Mouse (Mus musculus): ENCODE results near the gene Dock8. TPM values are rescaled to one million over a fixed set of nuclear protein-coding genes. Genes with fewer than 3 reads are reported as not detected.

Dock8 gene
- total RNA-seq (2014; fragmentation: Nextera tagmentation), result 100 and 126 TPM in 2 replicates
- 46.1 and 58.8 TPM in 2 replicates for total RNA-seq (2017)

GRCm38 (mm10) chr19:24999201-24999886, at the start of gene Dock8:
Gene Dock8, plus strand, starts transcription at chr19:24999534.
- peak; percentile 48 for ATAC-seq (replicated peaks; ENCODE audit: poor library complexity, severe bottlenecking)

DNA sequence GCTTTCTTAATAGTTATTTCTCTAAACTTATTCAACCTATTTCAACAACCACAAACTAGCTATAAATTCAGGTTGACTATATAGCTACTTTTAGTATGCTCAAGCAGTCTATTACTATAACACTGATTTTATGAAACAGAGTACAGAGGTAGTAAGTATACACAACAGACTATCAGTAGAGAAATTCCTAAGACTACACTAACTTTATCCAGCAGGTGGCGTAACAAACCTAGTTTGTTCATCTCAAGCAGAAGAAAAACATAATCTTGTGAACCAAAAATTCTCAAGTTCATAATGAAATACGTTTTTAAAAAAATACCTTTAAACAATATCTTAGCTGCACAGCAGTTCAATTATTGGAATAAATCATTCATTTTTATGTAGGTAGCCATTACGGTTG, 40.8 kb upstream of the Dock8 start:
- ATAC-seq (replicated peaks; ENCODE audit: poor library complexity, severe bottlenecking), result no peak

DNA sequence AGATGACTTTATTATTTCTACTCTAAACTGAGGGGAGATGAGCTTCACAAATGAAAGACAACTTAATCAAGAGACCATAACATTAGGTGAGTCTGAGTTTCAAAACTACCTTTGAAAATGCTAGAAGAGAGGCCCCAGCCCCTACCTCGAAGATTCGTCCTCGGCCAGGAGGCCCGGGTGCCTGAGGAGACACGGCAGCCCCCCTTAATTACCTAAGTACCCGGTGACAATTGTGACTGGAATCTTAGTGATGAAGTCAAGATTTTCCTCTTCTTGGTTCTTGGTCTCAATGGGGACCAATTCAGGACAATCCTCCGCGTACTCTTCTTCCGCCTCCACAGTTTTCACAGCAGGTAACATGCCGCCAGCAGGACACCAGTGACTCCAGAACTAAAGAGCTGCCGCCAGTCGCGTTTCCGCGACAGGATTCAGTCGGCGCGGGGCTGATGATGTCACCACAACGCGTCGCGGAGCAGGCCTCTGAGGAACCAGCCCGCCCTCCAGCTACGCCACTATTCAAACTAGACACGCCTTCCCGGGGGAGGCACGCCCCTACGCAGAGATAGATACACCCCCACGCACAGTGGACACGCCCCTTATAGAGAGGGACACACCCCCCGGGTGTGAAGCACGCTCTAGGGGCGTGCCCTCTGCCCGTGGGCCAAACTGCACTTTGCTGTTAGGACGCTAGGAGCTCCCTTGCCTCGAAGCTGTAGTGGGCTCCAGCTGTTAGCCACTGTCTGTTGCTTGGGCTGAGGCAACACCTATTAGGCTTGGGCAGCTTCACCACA, 38.0 kb upstream of the Dock8 start, which contains the start of gene Cbwd1:
TSS of gene Cbwd1 (minus strand) at position 439 of the 791 bp plus-strand sequence.
- ATAC-seq (replicated peaks; ENCODE audit: poor library complexity, severe bottlenecking), result peak; percentile 99

GRCm38 (mm10) chr19:24966203-24966602, 33.1 kb upstream of the Dock8 start:
- ATAC-seq (replicated peaks; ENCODE audit: poor library complexity, severe bottlenecking), result 0 out of 2 replicates have a peak, but pooled peaks have one; percentile 15

DNA sequence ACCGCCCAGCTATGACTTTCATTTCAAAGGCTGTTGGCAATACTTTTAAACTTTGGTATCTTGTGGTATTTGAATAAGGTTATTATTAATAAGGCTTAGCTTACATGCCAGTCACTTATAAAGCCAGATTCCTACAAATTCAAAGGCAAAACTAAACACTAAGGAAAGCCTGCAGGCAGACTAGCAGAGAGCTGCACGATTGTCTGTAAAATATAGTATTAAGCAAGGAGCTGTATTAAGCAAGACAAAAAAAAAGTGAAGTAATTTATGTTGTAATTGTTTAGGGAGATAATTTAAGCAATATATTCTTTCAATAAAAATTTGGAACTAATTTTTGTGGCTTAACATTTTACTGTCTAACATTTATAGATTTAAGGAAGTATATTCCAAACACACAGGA, 32.4 kb upstream of the Dock8 start:
- ATAC-seq (replicated peaks; ENCODE audit: poor library complexity, severe bottlenecking), result peak; percentile 65

DNA sequence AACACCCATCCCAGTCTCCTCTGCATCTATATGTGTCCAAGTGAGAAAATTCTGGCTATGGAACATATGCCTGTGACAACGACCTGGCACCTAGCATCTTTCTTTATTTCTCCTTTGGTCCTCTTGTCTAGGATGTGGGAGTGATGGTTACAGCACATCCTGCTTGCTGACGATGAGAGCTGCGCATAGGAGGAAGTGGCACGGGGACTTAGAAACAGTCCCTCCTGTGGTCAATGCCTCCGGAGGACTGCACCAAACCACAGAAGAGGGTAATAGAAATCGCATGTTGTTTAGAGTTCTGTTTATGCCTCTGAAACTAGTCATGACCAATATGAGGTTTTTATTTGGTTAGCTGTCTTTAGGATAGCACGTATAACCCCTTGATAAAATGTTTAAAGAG, 28.0 kb upstream of the Dock8 start:
- peak; percentile 98 for ATAC-seq (replicated peaks; ENCODE audit: poor library complexity, severe bottlenecking)

GRCm38 (mm10) chr19:24972701-24973390, 26.5 kb upstream of the Dock8 start:
- no peak for ATAC-seq (replicated peaks; ENCODE audit: poor library complexity, severe bottlenecking)

DNA sequence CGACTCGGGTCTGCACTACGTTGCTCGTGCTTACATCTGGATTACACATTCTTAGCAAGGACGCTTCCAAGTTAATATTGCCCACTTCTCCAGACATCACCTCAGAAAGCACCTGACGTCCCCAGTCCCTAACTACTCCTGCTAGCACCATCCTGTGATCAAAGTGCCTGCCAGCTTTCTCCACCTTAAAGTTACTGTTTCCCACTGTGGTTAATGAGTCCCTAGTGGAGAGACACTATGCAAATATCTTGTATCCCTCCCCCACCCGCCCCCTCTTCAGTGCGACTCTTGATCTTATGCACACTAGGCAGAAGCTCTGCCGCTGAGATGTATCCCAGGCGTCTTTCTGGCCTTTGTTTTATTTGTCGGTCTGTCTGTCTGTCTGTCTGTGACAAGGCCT, 21.3 kb upstream of the Dock8 start:
- ATAC-seq (replicated peaks; ENCODE audit: poor library complexity, severe bottlenecking), result no peak

DNA sequence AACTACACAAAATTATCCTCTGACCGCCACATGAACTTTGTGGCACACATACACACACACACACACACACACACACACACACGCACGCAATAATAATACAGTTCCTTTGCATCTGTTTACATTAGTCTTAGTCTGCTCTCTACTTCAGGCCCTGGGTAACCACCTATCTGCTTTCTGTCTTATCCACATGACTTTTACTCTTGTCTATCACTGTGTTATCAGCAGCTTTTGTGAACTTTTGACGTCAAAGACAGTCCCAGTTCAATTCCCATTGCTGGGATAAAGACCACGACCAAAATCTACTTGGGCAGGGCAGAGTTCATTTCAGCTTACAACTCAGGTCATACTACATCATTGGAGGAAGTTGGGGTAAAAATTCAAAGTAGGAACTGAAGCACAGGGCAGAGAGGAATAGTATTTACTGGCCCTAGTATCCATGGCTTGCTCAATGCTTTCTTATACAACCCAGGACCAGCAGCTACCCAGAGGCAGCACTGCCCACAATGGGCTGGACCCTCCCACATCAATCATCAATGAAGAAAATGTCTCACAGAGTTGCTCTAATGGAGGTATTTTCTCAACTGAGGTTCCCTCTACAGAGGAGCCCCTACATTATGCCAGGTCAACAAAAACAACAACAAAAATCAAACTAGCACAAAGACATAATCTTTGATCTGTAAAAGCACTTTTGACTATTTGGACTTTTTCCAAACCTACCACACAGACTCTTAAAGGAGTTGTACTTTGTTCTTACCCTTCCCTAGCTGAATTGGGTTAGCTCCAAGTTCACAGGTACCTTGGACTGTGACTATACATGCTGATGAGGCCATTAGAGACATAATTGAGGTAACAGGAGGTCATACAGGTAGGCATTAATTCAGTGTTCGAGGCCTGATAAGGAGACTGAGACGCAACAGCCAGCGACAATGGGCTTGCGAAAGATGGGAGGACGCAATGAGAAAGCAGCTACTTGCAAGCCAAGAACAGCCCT, 20.2 kb upstream of the Dock8 start:
- peak; percentile 59 for ATAC-seq (replicated peaks; ENCODE audit: poor library complexity, severe bottlenecking)

GRCm38 (mm10) chr19:24981294-24981693, 18.0 kb upstream of the Dock8 start:
- ATAC-seq (replicated peaks; ENCODE audit: poor library complexity, severe bottlenecking), result peak; percentile 78

DNA sequence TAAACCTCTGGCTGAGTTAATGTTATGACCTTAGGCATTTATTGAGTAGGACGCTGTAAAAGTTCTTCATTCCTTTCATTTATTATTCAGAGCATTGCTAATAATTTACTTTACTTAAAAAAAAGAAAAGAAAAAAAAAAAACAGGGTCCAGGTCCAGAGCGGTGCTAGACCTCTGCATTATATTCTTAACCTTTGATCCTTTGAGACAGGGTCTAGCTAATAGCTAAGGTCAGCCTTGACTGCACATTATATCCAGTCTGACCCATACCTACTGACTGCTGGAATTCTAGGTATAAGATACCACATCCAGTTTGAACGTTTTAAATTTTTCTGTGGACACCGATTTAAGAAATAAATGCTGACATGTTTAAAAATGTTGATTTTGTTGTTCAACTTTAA, 16.3 kb upstream of the Dock8 start:
- no peak for ATAC-seq (replicated peaks; ENCODE audit: poor library complexity, severe bottlenecking)

GRCm38 (mm10) chr19:24983857-24984498, 15.4 kb upstream of the Dock8 start:
- no peak for ATAC-seq (replicated peaks; ENCODE audit: poor library complexity, severe bottlenecking)

DNA sequence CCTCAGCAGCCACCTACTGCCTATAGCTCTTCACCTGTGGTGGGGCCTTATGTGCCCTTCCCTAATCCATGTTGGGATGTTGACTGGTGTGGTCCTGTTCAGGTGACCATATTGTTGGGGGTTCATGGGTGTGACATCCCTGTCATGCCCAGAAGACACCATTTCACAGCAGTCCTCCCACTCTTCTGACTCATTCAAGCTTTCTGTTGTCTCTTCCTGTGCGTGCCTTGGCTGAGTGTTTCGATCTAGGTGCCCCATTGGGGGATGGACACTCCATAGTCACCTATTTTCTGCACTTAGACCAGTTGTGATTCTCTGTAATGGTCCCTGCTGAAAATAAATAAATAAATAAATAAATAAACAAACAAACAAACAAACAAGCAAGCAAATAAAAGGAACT, 14.3 kb upstream of the Dock8 start:
- ATAC-seq (replicated peaks; ENCODE audit: poor library complexity, severe bottlenecking), result no peak

DNA sequence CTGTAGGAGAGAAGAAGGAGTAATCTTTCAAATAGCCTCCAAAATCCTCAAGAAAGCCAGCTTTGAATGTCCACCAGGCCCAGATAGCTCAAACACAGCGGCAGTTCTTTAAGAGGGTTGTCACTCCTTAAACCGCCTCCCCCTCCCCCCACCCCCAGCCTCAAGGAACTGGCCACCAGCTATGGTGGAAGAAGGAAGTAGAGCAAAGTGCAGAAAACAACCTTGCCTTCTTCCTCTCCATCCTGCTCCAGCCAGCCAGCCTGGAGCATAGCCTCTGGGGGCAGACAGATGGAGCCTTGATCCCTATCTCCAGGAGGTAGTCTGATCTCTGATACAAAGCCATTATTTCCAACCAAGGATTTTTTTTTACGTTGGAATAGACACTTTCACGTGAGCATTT, 12.0 kb upstream of the Dock8 start:
- ATAC-seq (replicated peaks; ENCODE audit: poor library complexity, severe bottlenecking), result peak; percentile 51

DNA sequence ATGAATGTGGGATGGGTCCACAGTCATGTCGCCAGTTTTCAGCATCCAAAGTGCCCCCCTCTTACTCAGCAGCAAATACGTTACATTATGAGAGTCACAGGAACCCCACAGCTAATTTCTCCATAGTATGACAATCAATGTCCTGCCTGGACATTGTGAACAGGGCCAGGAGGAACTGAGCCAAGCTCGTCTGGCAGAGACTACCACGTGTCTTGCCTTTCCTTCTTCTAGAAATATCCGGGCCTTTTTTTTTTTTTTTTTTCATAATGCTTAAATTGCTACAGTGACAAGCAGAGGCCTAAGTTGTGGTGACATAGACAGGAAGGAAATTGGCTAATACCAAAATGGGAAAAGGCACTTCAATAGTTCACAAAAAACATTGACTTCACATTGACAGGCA, 10.5 kb upstream of the Dock8 start:
- ATAC-seq (replicated peaks; ENCODE audit: poor library complexity, severe bottlenecking), result peak; percentile 76

DNA sequence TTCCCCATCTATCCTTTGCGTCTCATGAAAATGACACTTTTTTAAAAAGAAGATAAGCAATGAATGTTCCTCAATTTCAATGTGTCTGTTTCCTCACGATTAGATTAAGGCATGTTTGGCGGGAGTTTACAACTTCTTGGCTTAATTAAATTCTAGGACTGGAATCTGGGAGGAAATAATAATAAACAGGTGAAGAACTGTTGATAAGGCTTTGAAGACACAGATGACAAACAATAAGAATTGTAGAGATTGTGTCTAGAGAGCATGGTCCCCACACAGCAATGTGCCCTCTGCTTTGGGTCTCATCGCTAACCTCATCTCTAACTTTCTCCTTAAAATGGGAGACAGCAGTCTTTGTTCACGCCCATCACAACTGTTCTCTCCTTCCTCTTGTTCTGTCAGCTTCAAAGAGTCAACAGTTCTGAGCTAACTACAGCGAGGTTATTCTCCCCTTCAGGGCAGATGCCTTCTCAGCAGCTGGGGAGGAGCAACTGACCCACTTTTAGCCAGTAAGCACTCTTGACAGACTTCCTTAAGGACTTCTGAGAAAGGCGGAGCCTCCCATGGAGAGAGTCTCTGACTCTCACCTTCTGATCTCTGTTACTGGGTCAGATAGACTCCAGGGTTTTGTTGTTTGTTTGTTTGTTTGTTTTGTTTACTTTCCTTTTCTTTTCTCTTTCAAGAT, 9.1 kb upstream of the Dock8 start:
- no peak for ATAC-seq (replicated peaks; ENCODE audit: poor library complexity, severe bottlenecking)

- no peak for ATAC-seq (replicated peaks; ENCODE audit: poor library complexity, severe bottlenecking)
Measured at GRCm38 (mm10) chr19:24993526-24993925, 5.8 kb upstream of the Dock8 start.

- ATAC-seq (replicated peaks; ENCODE audit: poor library complexity, severe bottlenecking), result peak; percentile 47
Measured at GRCm38 (mm10) chr19:24994900-24995299, 4.4 kb upstream of the Dock8 start.

Data from granulocyte monocyte progenitor cell, adult 5-6 weeks (primary cell).